Mouse (Mus musculus): ENCODE measurements around the gene Mtnr1b.

- TF ChIP-seq CTCF (conservative IDR thresholded peaks at IDR 0.05; ENCODE audit: insufficient read depth, insufficient read length, low read depth, low read length) (peak; percentile 35; the same call in 1 of the 2 replicates), POLR2A (IDR thresholded peaks at IDR 0.05; ENCODE audit: low read depth, low read length) (no peak)
These were observed 45.1 kb upstream of the Mtnr1b start for GRCm38 (mm10) chr9:15919373-15920005.
